Mouse (Mus musculus) naive thymus-derived CD4-positive, alpha-beta T cell, adult 2 months (primary cell): ENCODE measurements around the gene Wdtc1.

Experiments used
- DNase-seq: peaks from one replicate; pipeline ENCODE4 v3.0.0-alpha.2; 2011; ENCODE audit warnings: low read depth

Wdtc1 gene

GRCm38 (mm10) chr4:133353367-133354365, at the start of gene Wdtc1:
Wdtc1 (minus strand) TSS chr4:133353481.
- no peak for DNase-seq

DNA sequence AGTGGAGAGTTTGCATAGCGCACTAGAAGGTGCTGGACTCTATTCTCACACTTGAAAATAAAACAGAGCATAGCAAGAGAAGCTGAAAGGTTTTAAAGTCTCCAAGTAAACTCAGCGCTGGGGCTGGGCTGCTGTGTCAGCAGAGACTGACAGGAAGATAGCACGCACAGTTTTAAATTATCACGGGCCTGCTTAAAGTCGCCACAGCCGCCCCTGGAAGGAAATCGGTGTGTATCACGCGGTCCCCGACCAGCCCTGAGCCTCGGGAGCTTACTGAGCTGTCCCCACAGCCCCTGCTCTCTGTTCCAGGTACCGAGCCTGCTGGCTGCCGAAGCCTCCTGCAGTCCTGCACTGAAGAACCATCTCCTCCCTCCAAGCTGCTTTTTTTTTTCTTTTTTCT, 48.7 kb upstream of the Wdtc1 start:
- DNase-seq, result no peak

DNA sequence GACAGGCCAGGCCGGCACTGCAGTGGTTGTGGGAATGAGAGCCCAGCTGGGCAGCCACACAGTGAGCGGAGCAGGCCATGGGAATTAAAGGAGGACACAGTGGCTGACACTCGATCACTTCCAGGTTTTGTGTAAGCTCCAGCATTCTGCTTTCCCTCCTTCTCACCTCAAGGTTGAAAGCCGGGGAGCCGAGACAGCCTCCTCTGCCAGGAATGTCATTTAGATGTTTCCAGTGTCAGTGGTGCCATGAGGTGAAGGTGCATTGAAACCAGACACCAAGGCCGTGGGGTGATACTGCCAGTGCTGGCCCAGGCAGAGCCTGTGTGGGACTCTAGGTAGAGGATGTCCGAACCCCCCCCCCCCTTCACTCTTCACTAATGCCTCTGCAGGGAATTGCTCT, 46.8 kb upstream of the Wdtc1 start:
- no peak for DNase-seq

- DNase-seq, result no peak
Observed at GRCm38 (mm10) chr4:133399509-133399908, 46.2 kb upstream of the Wdtc1 start.

GRCm38 (mm10) chr4:133398619-133399018, 45.3 kb upstream of the Wdtc1 start:
- DNase-seq, result no peak

GRCm38 (mm10) chr4:133397961-133398360, 44.7 kb upstream of the Wdtc1 start:
- no peak for DNase-seq

DNA sequence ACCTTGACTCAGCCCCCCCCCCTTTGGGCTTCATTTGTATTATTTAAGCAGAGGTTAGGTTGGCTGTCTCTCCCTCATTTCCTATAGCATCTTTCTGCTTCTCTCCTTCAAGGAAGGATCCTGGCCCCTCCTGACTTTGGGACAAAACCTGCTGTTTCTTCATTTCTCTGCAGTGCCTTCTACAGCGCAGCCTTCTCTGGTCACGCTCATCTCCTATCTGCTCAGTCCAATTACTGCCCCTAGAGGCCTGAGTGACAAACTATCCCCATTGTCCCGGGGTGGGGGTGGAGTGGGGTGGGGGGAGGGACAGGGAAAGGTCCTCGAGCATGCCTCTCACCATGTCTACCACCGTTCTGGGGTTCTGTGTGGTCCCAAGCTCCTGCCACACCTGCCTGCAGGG, 44.0 kb upstream of the Wdtc1 start:
- DNase-seq, result no peak

- DNase-seq, result no peak
Observed at GRCm38 (mm10) chr4:133396079-133396478, 42.8 kb upstream of the Wdtc1 start.

DNA sequence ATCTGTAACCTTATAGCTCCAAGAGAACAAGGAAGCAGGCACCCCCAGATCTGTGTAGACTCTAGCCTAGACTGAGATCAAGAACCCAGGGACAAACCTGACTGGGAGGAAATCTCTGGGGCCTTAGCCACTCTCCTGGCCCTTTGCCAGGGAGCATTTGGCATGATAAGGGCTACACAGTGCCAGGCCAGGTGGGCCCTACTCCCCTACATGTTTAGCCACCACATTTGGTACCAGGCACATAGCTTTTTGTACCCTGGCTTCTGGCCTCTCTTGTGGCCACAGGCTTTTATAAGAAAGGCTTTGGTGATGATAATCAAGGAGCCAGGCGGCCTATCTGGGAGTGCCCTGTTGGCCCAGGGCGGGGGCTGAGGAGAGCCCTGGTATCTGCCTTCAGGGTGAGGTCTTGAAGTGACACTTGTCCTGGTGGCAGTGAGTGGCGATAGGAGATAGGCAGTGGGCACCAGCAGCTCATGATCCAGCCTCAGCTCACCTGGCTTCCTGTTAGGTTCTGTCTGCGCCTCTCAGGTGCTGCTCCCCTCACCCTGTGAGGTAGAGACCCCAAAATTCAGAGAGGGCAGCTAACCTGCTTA, 41.8 kb upstream of the Wdtc1 start:
- no peak for DNase-seq

DNA sequence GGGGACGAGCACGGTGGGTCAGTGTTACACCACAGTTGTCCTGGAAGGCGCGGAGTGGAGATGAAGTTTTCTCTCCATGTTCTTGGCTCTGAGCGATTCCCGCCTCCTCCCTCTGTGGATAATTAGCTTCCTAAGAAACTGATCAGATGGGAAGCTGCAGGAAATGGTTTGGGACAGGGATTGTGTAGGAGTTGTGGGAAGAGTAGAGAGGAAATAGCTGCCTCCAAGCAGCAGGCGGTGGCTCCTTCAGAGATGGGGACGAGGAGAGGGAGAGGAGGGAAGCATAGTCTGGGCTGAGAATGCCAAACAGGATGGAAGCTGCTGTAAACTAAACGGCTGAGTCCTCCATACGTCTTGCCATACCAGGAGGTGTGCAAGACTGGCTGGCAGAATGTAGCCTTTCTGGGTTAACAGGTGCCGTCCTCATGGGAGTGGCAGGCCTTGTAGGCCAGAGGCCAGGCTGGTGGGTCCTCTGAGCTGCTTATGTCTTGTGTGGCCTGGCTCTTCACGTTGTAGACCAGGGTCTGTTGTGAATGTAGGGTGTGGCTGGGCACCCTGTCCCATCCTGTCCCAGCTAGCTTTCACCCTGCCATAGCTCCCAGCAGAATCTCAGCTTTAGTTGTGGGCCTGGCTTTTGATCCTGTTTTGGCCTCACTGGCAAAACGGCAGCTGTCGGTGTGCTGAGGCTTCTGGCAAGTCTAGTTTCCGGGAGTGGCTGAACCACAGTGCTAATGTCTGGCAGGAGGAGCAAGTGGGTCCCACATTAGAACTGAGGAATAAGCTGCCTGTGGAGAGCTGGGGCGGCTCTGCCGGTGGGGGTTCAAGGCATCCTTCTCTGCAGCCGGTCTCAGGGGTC, 38.1 kb upstream of the Wdtc1 start:
- DNase-seq, result no peak

- DNase-seq, result no peak
Observed at GRCm38 (mm10) chr4:133390585-133390984, 37.3 kb upstream of the Wdtc1 start.

DNA sequence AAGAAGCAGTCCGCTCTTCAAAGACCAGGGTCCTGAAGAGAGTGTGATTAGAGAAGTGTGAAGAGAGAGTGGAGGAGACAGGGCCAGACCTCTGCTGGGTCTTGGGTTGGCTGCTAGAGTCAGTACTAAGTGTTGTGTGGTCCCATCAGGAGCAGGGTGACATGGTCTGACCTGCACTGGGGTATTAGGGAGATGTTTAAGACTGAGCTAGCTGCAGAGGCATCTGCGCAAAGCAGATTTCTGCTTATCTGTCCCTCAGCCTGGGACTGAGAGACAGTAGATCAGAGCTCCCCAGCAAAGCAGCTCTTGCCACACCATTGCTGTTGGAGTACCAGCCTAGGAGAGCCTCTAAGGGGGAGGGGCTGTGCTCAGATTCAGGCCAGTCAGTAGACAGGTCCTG, 36.8 kb upstream of the Wdtc1 start:
- no peak for DNase-seq

- no peak for DNase-seq
Observed at GRCm38 (mm10) chr4:133388781-133389552, 35.7 kb upstream of the Wdtc1 start.

GRCm38 (mm10) chr4:133387053-133387452, 33.8 kb upstream of the Wdtc1 start:
- no peak for DNase-seq

DNA sequence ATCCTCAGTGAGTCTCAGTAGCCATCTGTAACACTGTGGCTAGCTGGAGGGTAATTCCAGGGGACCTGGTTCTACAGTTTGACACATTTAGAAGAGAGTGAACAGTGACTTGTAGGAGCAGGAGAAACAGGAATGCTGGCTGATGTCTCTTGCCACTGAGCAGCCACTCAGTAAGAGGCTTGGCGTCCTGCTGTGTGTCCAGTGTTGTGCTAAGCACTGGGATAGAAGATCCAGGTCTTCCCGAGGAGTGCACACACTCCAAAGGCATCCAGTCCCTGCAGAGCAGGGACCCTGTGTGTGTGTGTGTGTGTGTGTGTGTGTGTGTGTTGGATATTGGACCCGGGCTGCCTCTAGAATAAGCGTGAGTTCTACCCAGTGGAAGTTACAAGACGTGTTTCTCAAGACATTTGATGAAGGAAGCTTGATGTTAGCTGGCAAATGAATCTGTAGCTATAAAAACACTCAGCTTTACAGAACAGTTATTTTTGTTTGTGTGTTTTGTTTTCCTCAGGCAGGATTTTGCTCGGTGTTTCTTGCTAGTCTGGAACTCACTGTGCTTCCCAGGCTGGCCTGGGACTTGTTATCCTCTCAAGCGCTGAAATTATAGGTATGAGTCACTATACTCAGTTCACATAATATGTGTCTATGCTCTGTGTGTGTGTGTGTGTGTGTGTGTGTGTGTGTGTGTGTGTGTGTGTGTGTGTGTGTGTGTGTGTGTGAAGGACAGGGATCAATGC, 32.9 kb upstream of the Wdtc1 start:
- no peak for DNase-seq

DNA sequence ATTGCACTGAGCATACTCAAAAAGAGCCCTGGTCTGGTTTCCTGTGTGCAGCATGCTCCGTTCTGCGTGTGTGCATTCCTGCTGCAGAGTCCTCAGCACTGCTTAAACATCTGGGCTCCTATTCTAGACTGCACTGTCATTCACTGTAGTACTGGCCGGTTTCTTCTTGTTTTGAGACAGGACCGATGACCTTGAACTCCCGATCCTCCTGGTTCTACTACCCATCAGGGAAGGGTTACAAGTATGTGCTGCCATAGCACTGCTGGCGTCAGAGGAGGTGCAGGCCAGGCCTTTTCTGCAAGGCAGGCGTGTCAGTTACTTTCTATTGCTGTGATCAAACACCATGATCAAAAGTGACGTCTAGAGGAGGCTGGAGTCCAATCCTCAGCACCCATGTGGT, 27.9 kb upstream of the Wdtc1 start:
- DNase-seq, result no peak

DNA sequence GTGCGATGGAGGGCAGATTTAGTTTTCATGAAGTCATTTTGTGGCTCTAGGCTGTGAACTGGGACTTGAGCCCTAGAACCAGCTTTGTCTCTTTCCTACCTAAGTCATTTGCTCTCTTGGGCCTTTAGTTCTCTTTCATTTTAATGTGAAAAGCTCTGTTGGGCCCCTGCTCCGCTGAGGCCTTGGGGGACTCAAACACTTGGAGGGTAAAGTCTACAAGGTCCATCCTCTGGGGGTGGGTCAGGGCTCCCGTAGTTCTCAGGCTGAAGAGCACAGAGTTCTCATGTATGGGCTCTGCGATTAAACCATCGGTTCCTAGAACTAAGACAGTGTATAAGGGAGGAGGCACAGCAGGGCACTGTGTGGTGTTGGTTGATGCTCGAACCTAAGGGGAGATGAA, 27.3 kb upstream of the Wdtc1 start:
- no peak for DNase-seq

GRCm38 (mm10) chr4:133379861-133380260, 26.6 kb upstream of the Wdtc1 start:
- no peak for DNase-seq

- DNase-seq, result no peak
Observed at GRCm38 (mm10) chr4:133379046-133379347, 25.7 kb upstream of the Wdtc1 start.

GRCm38 (mm10) chr4:133378236-133379045, 25.2 kb upstream of the Wdtc1 start:
- DNase-seq, result no peak
